Mouse (Mus musculus) liver, adult 2 months (tissue): ENCODE data around the gene Psd4.

Experiments
- CTCF ChIP-seq: fragments of 200-500 bp; IDR thresholded peaks from 2 replicates; pipeline ENCODE4 v1.5.1; 2011; ENCODE audit warnings: low read depth, low read length, control low read depth
- POLR2A ChIP-seq: fragments of 200-500 bp; IDR thresholded peaks from 2 replicates; pipeline ENCODE4 v1.6.1; 2011; ENCODE audit warnings: low read length, control low read depth; ENCODE audit not compliant: insufficient read depth; ENCODE audit errors: extremely low read depth

GRCm38 (mm10) chr2:24429806-24430205 lies 62.4 kb downstream of the Psd4 start:
- TF ChIP-seq CTCF (no peak), POLR2A (no peak)
